In genomic region chr11:114071998-114072397, GRCm38 (mm10) we compare ENCODE assay signal across 9 mouse cellular contexts. TPM values are rescaled to one million over a fixed set of nuclear protein-coding genes. Genes with fewer than 3 reads are reported as not detected.
DNase-seq lines count a peak whose midpoint lies in the region; ATAC-seq lines count a peak whose summit lies in the region.
"Had no signal": no experiment of that assay in that cellular context is flagged by ENCODE, and none has a peak within 500 bp of the region (broad histone marks: within the 10 kb centered on the region; RNA-seq: fewer than 3 reads in every experiment).

No protein-coding gene starts in this region.

- no peaks in the 10 kb centered on the region for H3K9me3 ChIP-seq in midbrain, embryonic 11.5 days (ENCODE audit: control insufficient read depth, low read length)
- H3K9me3 ChIP-seq in midbrain, embryonic 13.5 days, result peaks cover 6% of the 10 kb centered on the region; the same call in 1 of the 2 replicates
- H3K9me3 ChIP-seq in embryonic facial prominence, embryonic 11.5 days (replicated peaks; ENCODE audit: control insufficient read depth, low read length), result no peaks in the 10 kb centered on the region
- H3K9me3 ChIP-seq in liver, embryonic 15.5 days (replicated peaks), result no peaks in the 10 kb centered on the region
- H3K9me3 ChIP-seq: lung, embryonic 15.5 days had no signal

- H3K27ac ChIP-seq in midbrain, embryonic 11.5 days (ENCODE audit: low read depth, low read length), result no peak overlapping the region
- no peak overlapping the region for H3K27ac ChIP-seq in midbrain, embryonic 13.5 days
- H3K27ac ChIP-seq in embryonic facial prominence, embryonic 11.5 days (replicated peaks; ENCODE audit: low read depth, low read length), result no peak overlapping the region
- no peak overlapping the region for H3K27ac ChIP-seq in liver, embryonic 15.5 days (replicated peaks)
- H3K27ac ChIP-seq: lung, embryonic 15.5 days had no signal

- no peak for ATAC-seq in midbrain, embryonic 11.5 days (ENCODE audit: low FRiP score)
- no peak for ATAC-seq in midbrain, embryonic 13.5 days
- no peak for ATAC-seq in embryonic facial prominence, embryonic 11.5 days (replicated peaks; ENCODE audit: insufficient number of reproducible peaks, low FRiP score, low TSS enrichment, low read depth)
- no peak for ATAC-seq in liver, embryonic 15.5 days (ENCODE audit: insufficient read depth)

- H3K4me3 ChIP-seq in midbrain, embryonic 11.5 days (ENCODE audit: low read depth, low read length), result no peak overlapping the region
- H3K4me3 ChIP-seq in midbrain, embryonic 13.5 days (replicated peaks), result no peak overlapping the region
- H3K4me3 ChIP-seq in embryonic facial prominence, embryonic 11.5 days (ENCODE audit: low read depth, low read length), result no peak overlapping the region
- H3K4me3 ChIP-seq in liver, embryonic 15.5 days (replicated peaks), result 0 out of 2 replicates have a peak overlapping the region, but pooled peaks have one; percentile 23
- H3K4me3 ChIP-seq: lung, embryonic 15.5 days had no signal

- peak; percentile 46 to 56 for DNase-seq in cerebellum, postnatal 10 days
- DNase-seq in cerebellum, adult 9-11 months, result no peak
- DNase-seq in midbrain, embryonic 11.5 days (ENCODE audit: low spot score, missing footprints), result peak; percentile 88
- peak; percentile 72 for DNase-seq in embryonic facial prominence, embryonic 11.5 days (ENCODE audit: low spot score)
- peak; percentile 50 for DNase-seq in thymus, postnatal 0 days (ENCODE audit: low spot score)
- no peak for DNase-seq in right cerebral cortex, adult 18-20 months

- H3K4me1 ChIP-seq in midbrain, embryonic 11.5 days (ENCODE audit: control insufficient read depth, insufficient read depth, low read length), result peaks cover 4% of the 10 kb centered on the region; the same call in 1 of the 2 replicates
- peaks cover 23% of the 10 kb centered on the region for H3K4me1 ChIP-seq in midbrain, embryonic 13.5 days (replicated peaks)
- H3K4me1 ChIP-seq in embryonic facial prominence, embryonic 11.5 days (ENCODE audit: control insufficient read depth, insufficient read depth, low read length), result peaks cover 8% of the 10 kb centered on the region
- H3K4me1 ChIP-seq in liver, embryonic 15.5 days (replicated peaks), result no peaks in the 10 kb centered on the region

- 31% methylated on average over 8 of the region's 8 CpGs for WGBS in midbrain, embryonic 11.5 days
- WGBS in midbrain, embryonic 13.5 days, result 27% methylated on average over 8 of the region's 8 CpGs
- 36% methylated on average over 8 of the region's 8 CpGs for WGBS in embryonic facial prominence, embryonic 11.5 days
- 24% methylated on average over 8 of the region's 8 CpGs for WGBS in liver, embryonic 15.5 days (ENCODE audit: insufficient replicate concordance)

- no peaks in the 10 kb centered on the region for H3K36me3 ChIP-seq in midbrain, embryonic 11.5 days (ENCODE audit: control insufficient read depth, insufficient read depth, low read length)
- no peaks in the 10 kb centered on the region for H3K36me3 ChIP-seq in midbrain, embryonic 13.5 days
- H3K36me3 ChIP-seq in embryonic facial prominence, embryonic 11.5 days (replicated peaks; ENCODE audit: control insufficient read depth, insufficient read depth, low read depth, low read length), result no peaks in the 10 kb centered on the region
- no peaks in the 10 kb centered on the region for H3K36me3 ChIP-seq in liver, embryonic 15.5 days (replicated peaks)
- H3K36me3 ChIP-seq: lung, embryonic 15.5 days had no signal

- no peaks in the 10 kb centered on the region for H3K27me3 ChIP-seq in midbrain, embryonic 11.5 days (ENCODE audit: control insufficient read depth, insufficient read depth, low read length)
- H3K27me3 ChIP-seq in midbrain, embryonic 13.5 days, result peaks cover 24% of the 10 kb centered on the region
- no peaks in the 10 kb centered on the region for H3K27me3 ChIP-seq in embryonic facial prominence, embryonic 11.5 days (ENCODE audit: control insufficient read depth, insufficient read depth, low read length)
- H3K27me3 ChIP-seq in liver, embryonic 15.5 days, result peaks cover 27% of the 10 kb centered on the region

- H3K4me2 ChIP-seq in midbrain, embryonic 11.5 days, result no peak overlapping the region
- no peak overlapping the region for H3K4me2 ChIP-seq in midbrain, embryonic 13.5 days (replicated peaks)
- no peak overlapping the region for H3K4me2 ChIP-seq in embryonic facial prominence, embryonic 11.5 days (ENCODE audit: low read depth, low read length)
- H3K4me2 ChIP-seq in liver, embryonic 15.5 days, result peak overlapping the region; percentile 25
- H3K4me2 ChIP-seq: lung, embryonic 15.5 days had no signal

- H3K9ac ChIP-seq in midbrain, embryonic 11.5 days (ENCODE audit: low read length), result no peak overlapping the region
- H3K9ac ChIP-seq in midbrain, embryonic 13.5 days (replicated peaks), result no peak overlapping the region
- H3K9ac ChIP-seq in embryonic facial prominence, embryonic 11.5 days (replicated peaks; ENCODE audit: low read length), result no peak overlapping the region
- H3K9ac ChIP-seq in liver, embryonic 15.5 days, result no peak overlapping the region
- H3K9ac ChIP-seq: lung, embryonic 15.5 days had no signal

RNA-seq across cellular contexts. Expression of gene Sdk2, which starts 5.2 kb away (rescaled TPM):
- 2.6 and 3.0 TPM in 2 replicates for polyA plus RNA-seq in midbrain, embryonic 11.5 days (2014; fragmentation: Nextera tagmentation; extraction: Ambion mirVana)
- 3.8 and 5.0 TPM in 2 replicates for polyA plus RNA-seq in midbrain, embryonic 13.5 days (2015; fragmentation: Nextera tagmentation; extraction: Ambion mirVana)
- 0.88 and 1.1 TPM in 2 replicates for polyA plus RNA-seq in embryonic facial prominence, embryonic 11.5 days (2014; fragmentation: Nextera tagmentation; extraction: Ambion mirVana)
- polyA plus RNA-seq in liver, embryonic 15.5 days (2015; fragmentation: Nextera tagmentation; extraction: Ambion mirVana), result 0.20 and 0.29 TPM in 2 replicates
- 0.49 and 0.60 TPM in 2 replicates for polyA plus RNA-seq in thymus, postnatal 0 days (2015; fragmentation: Nextera tagmentation; extraction: Ambion mirVana)

Comparison
In these comparisons a context has a peak if more than half of its experiments do, and no peak if none do; other contexts are left out.
1. DNase-seq: peak in cerebellum, postnatal 10 days (2 of 2), midbrain, embryonic 11.5 days (single experiment), embryonic facial prominence, embryonic 11.5 days (single experiment) and thymus, postnatal 0 days (single experiment); none in cerebellum, adult 9-11 months (single experiment) and right cerebral cortex, adult 18-20 months (single experiment).